Mouse (Mus musculus): ENCODE data around the gene Zfp524. TPM values are rescaled to one million over a fixed set of nuclear protein-coding genes. Genes with fewer than 3 reads are reported as not detected.
A peak's percentile ranks its signal among the peaks of the same experiment; 100 is the strongest.
"Not testable (repeated sequence)": the region's sequence is repeated elsewhere in the genome, so short reads cannot be mapped to it uniquely, and the experiment has no call there.

The Zfp524 gene
- polyA plus RNA-seq, 1 experiment: 11.9 TPM

- DNase-seq (ENCODE audit: low read depth): no peak
- TF ChIP-seq POLR2A (IDR thresholded peaks at IDR 0.05; ENCODE audit: borderline replicate concordance, extremely low read depth, insufficient read depth, insufficient read length, poor library complexity, severe bottlenecking) (no peak), CTCF (IDR thresholded peaks at IDR 0.05; ENCODE audit: borderline replicate concordance, extremely low read depth, insufficient read depth, insufficient read length) (no peak)
These were observed 18.8 kb upstream of the Zfp524 start for GRCm38 (mm10) chr7:4995268-4996002.

- DNase-seq (ENCODE audit: low read depth): peak; percentile 97
- TF ChIP-seq POLR2A (IDR thresholded peaks at IDR 0.05; ENCODE audit: borderline replicate concordance, extremely low read depth, insufficient read depth, insufficient read length, poor library complexity, severe bottlenecking) (peak; percentile 77; the same call in 1 of the 2 replicates), CTCF (IDR thresholded peaks at IDR 0.05; ENCODE audit: borderline replicate concordance, extremely low read depth, insufficient read depth, insufficient read length) (no peak)
These were observed 18.0 kb upstream of the Zfp524 start, which contains the start of gene Zfp579 for GRCm38 (mm10) chr7:4996003-4996895. Gene Zfp579, minus strand, starts transcription at chr7:4996158.

GRCm38 (mm10) chr7:4996934-4997333, 17.3 kb upstream of the Zfp524 start:
- DNase-seq (ENCODE audit: low read depth): no peak

GRCm38 (mm10) chr7:4999876-5000275, 14.3 kb upstream of the Zfp524 start:
- peak; percentile 7; the same call in 1 of the 2 replicates for TF ChIP-seq CTCF (IDR thresholded peaks at IDR 0.05; ENCODE audit: borderline replicate concordance, extremely low read depth, insufficient read depth, insufficient read length)
- no peak for TF ChIP-seq POLR2A (IDR thresholded peaks at IDR 0.05; ENCODE audit: borderline replicate concordance, extremely low read depth, insufficient read depth, insufficient read length, poor library complexity, severe bottlenecking)
- DNase-seq (ENCODE audit: low read depth): no peak

More at GRCm38 (mm10) chr7:4996934-4997333, 17.3 kb upstream of the Zfp524 start:
- TF ChIP-seq CTCF (IDR thresholded peaks at IDR 0.05; ENCODE audit: borderline replicate concordance, extremely low read depth, insufficient read depth, insufficient read length): no peak
- no peak for TF ChIP-seq POLR2A (IDR thresholded peaks at IDR 0.05; ENCODE audit: borderline replicate concordance, extremely low read depth, insufficient read depth, insufficient read length, poor library complexity, severe bottlenecking)

- DNase-seq (ENCODE audit: low read depth): not testable (repeated sequence)
These were observed 11.3 kb upstream of the Zfp524 start for GRCm38 (mm10) chr7:5002876-5003275.

- DNase-seq (ENCODE audit: low read depth): no peak
- no peak for TF ChIP-seq CTCF (IDR thresholded peaks at IDR 0.05; ENCODE audit: borderline replicate concordance, extremely low read depth, insufficient read depth, insufficient read length)
- no peak for TF ChIP-seq POLR2A (IDR thresholded peaks at IDR 0.05; ENCODE audit: borderline replicate concordance, extremely low read depth, insufficient read depth, insufficient read length, poor library complexity, severe bottlenecking)
These were observed 6.0 kb upstream of the Zfp524 start for GRCm38 (mm10) chr7:5008229-5008628.

GRCm38 (mm10) chr7:5012681-5013513, 1.3 kb upstream of the Zfp524 start:
- no peak for DNase-seq (ENCODE audit: low read depth)
- TF ChIP-seq CTCF (IDR thresholded peaks at IDR 0.05; ENCODE audit: borderline replicate concordance, extremely low read depth, insufficient read depth, insufficient read length) (no peak), POLR2A (IDR thresholded peaks at IDR 0.05; ENCODE audit: borderline replicate concordance, extremely low read depth, insufficient read depth, insufficient read length, poor library complexity, severe bottlenecking) (no peak)

GRCm38 (mm10) chr7:5015118-5016001, 1.1 kb downstream of the Zfp524 start, which contains the start of gene Gm44973:
Gene Gm44973, plus strand, starts transcription at chr7:5015496.
- TF ChIP-seq POLR2A (IDR thresholded peaks at IDR 0.05; ENCODE audit: borderline replicate concordance, extremely low read depth, insufficient read depth, insufficient read length, poor library complexity, severe bottlenecking): peak; percentile 55; the same call in 1 of the 2 replicates
- TF ChIP-seq CTCF (IDR thresholded peaks at IDR 0.05; ENCODE audit: borderline replicate concordance, extremely low read depth, insufficient read depth, insufficient read length): no peak
- DNase-seq (ENCODE audit: low read depth): peak; percentile 98

GRCm38 (mm10) chr7:5016057-5016456, 1.8 kb downstream of the Zfp524 start:
- TF ChIP-seq POLR2A (IDR thresholded peaks at IDR 0.05; ENCODE audit: borderline replicate concordance, extremely low read depth, insufficient read depth, insufficient read length, poor library complexity, severe bottlenecking) (no peak), CTCF (IDR thresholded peaks at IDR 0.05; ENCODE audit: borderline replicate concordance, extremely low read depth, insufficient read depth, insufficient read length) (no peak)
- no peak for DNase-seq (ENCODE audit: low read depth)

- no peak for DNase-seq (ENCODE audit: low read depth)
- TF ChIP-seq CTCF (IDR thresholded peaks at IDR 0.05; ENCODE audit: borderline replicate concordance, extremely low read depth, insufficient read depth, insufficient read length) (no peak), POLR2A (IDR thresholded peaks at IDR 0.05; ENCODE audit: borderline replicate concordance, extremely low read depth, insufficient read depth, insufficient read length, poor library complexity, severe bottlenecking) (no peak)
These were observed 2.7 kb downstream of the Zfp524 start for GRCm38 (mm10) chr7:5016920-5017319.

Data from brain, embryonic 14.5 days (tissue).